Mouse (Mus musculus) heart, adult 8-10 months (tissue): ENCODE measurements around the gene Nup210. TPM values are rescaled to one million over a fixed set of nuclear protein-coding genes. Genes with fewer than 3 reads are reported as not detected.
A peak's percentile ranks its signal among the peaks of the same experiment; 100 is the strongest.
"Not testable (repeated sequence)": the region's sequence is repeated elsewhere in the genome, so short reads cannot be mapped to it uniquely, and the experiment has no call there.

Experiments
- DNase-seq: peaks from one replicate; pipeline ENCODE4 v3.0.0; 2022; ENCODE audit warnings: low spot score
- total RNA-seq, 4 experiments: library from RNA; stranded (reverse); gene quantifications; 2 replicates each; pipeline ENCODE4 v1.2.4; 2022

The Nup210 gene
- total RNA-seq, 4 experiments from 2014 or later, result 2.9 to 5.5 (median 3.2) TPM

GRCm38 (mm10) chr6:91139846-91140245, 23.2 kb upstream of the Nup210 start:
- peak; percentile 62 for DNase-seq

DNA sequence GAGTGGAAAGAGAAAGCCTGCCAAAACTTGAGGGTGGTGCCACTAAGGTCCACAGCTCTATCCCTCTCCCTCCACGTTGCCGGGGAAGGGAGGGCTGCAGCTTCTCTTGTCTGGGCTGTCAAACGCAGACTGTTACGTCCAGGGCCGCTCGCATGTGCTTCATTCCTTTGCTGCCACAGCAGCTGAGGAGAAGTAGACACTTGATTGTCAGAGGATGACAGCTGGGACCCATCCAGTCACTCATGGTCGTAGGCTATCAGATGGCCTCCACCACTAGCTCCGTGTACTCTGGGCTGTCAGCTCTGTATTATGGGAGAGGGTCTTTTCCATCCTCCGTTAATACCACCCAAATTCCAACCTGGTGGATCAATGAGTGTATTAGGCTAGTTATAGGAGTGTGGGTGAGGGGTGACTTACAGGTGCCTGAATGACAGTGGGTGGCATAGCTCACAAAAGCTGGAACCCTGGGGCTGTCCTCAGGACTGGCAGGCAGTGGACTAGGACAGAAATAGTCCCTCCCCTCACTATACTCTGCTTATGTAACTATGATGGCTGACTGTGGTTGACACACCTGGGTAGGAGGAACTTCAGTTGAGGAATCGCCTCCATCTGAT, 20.8 kb upstream of the Nup210 start:
- DNase-seq, result no peak

- no peak for DNase-seq
Observed at GRCm38 (mm10) chr6:91130856-91131255, 14.2 kb upstream of the Nup210 start.

DNA sequence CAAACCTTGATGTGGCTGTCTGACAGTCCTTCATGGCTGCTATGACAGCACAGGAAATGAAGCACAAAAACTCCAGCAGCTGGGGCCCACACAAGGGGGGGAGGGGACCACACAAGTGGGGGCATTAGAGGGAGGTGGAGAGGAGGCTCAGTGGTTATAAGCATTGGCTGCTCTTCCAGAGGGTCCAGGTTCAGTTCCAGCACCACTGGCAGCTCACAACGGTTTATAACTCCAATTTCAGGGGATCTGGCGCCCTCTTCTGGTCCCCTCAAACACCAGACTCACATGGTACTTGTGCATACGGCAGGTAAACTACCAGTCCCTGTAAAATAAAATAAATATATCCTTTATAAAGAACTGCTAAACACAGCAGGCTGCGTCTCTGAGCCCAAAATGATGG, 12.4 kb upstream of the Nup210 start:
- no peak for DNase-seq

- DNase-seq, result no peak
Observed at GRCm38 (mm10) chr6:91125228-91125585, 8.6 kb upstream of the Nup210 start.

GRCm38 (mm10) chr6:91124286-91125227, 7.9 kb upstream of the Nup210 start:
- DNase-seq, result no peak

DNA sequence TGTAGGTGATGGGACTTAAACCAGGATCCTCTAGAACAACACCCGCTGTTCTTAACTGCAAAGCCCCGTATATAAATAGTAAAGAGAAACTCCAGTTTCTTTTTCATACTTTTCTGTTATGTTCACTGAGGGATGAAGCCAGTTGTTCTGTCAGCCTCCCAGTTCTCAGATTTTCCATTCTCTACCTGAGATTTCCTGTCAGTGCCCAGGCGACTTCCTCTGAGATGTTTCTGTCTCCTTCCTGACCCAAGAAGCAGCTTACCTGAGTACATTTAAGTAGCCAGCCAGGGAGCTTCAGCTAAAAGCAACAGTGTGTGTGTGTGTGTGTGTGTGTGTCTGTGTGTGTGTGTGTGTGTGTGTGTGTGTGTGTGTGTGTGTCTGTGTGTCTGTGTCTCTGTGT, 6.8 kb upstream of the Nup210 start:
- DNase-seq, result no peak

DNA sequence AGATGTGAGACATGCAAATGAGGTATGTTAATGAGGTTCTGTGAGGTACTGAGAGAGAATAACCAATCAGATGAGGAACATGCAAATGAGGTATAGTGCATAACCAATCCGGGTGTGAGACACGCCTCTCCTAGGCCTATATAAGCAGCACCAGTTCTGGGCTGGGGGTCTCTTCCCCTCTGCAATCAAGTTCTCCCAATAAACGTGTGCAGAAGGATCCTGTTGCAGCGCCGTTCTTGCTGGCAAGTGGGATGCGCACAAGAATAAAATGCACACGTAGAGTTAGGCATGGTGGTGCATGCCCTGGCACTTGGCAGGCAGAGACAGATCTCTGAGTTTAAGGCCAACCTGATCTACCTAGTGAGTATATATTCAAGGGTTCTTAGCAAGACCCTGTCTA, 4.5 kb upstream of the Nup210 start:
- not testable (repeated sequence) for DNase-seq

DNA sequence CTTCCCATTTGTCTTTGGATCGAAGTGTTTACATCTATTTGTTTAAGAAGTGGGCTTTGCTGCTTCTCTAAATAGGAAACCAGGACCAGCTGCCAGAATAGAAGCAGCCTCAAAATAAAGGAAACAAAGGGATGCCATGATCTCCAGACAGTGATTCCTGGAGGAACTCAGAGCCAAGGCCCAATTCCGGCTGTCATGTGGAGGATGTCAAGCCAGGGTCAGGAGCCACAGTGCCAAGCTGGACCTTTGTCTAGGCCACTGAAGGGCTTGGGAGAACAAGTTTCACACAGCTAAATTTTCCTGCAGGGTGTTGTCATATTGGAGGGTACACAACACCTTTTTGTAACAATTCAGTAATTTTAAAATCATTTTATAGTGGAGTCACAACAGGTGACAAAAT, 3.6 kb upstream of the Nup210 start:
- DNase-seq, result no peak

DNA sequence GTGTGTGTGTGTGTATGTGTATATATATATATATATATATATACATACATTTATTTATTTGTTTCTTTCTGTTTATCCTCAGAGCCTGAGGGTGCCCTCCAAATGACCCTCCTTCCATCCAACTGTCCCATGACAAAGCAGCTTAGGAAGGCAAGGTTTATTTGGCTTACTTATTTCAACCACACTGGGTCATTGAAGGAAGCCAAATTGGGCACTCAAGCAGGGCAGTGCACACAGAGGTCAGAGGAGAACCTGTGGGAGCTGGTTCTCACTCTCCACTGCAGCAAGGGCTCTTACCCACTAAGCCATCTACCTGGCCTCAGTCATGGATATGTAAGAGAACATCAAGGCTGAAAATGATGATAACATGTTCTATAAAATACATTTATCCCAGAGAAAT, 1.9 kb upstream of the Nup210 start:
- DNase-seq, result no peak

- no peak for DNase-seq
Observed at GRCm38 (mm10) chr6:91117149-91117548, 520 bp upstream of the Nup210 start.

DNA sequence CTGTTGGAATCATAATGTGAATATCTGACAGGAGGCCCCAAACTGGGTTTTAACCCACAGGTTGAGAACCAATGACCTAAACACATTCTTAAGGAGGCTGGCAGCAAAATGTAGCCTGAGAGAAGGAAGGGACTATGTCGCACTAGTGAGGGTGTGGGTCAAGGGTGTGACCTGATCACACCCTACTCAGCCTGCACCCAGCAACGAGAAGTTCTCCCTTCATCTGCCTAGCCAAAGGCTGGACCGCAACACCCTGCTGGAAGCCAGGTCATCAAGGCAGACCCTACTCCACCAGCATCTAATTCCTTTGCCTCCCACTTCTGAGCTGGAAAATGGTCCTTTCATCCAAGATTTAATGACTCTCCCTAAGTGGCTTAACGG, 776 bp downstream of the Nup210 start:
- DNase-seq, result no peak

DNA sequence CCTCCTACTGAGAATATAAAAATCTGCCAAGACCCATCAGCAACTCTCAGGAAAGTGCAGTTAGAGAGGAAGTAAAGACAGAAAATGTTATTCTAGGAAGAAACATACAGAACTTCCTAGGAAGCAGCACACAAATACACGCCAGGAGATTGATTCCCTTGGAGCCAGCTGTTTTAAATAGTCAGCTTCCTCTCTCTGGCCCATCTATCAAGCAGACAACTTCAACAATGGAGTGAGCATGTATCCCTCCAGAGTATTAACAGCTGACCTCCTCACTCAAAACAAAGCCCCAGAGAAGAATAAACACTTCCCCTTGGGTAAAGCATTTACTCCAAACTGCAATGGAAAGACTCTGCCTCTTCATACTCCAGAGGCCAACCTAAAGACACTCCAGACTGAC, 1.5 kb downstream of the Nup210 start:
- DNase-seq, result no peak

- DNase-seq, result no peak
Observed at GRCm38 (mm10) chr6:91114716-91115115, 1.9 kb downstream of the Nup210 start.

GRCm38 (mm10) chr6:91111954-91112252, 4.7 kb downstream of the Nup210 start:
- no peak for DNase-seq

- DNase-seq, result no peak
Observed at GRCm38 (mm10) chr6:91111141-91111953, 5.3 kb downstream of the Nup210 start.

DNA sequence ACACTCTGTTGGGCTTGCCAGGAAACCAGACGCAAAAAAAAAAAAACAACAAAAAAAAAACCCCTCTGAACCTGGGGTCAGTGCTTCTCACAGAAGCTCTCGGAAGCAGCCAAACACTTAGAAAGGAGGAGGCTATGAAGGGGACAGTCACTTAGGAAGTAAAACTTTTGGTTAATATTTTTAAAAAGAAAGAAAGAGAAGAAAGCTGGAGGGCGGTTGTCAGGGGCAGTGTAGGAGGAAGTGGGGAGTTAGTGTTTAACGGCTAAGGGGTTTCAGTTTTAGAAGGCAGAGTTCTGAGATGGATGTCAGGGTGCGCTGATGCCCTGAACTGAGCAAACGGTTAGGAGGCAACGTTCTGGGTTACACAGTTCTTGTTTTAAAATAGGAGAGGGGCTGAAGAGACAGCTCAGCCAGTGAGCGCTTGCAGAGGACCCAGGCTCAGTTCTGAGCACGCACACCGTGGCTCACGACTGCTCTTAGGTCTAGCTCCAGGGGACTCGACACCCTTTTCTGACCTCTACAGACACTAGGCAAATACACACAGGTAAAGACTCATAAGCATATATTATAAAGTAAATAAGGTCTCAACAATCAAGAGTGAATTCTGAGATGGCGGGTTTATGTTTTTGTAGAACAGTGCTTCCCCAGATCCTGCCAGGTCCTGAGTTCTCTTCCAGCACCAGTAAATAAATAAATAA, 6.2 kb downstream of the Nup210 start:
- no peak for DNase-seq

DNA sequence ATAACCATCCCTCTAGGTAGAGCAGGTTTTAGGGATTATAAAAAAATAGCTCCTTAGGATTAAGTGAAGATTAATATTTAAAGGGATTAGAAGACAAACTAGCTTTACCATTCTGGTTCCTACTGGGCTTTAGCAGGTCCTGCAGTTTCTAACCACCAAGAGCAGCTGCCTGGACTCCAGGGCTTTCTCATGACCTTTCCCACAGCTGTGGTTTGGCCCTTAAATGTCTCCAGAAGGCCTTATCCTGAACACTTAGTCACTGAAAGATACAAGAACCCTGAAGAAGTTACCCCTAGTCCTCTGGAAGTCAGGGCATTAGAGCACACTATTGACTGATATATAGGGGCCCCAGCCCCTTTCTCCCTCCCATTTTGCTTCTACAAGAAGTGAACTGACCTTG, 7.1 kb downstream of the Nup210 start:
- DNase-seq, result peak; percentile 21

DNA sequence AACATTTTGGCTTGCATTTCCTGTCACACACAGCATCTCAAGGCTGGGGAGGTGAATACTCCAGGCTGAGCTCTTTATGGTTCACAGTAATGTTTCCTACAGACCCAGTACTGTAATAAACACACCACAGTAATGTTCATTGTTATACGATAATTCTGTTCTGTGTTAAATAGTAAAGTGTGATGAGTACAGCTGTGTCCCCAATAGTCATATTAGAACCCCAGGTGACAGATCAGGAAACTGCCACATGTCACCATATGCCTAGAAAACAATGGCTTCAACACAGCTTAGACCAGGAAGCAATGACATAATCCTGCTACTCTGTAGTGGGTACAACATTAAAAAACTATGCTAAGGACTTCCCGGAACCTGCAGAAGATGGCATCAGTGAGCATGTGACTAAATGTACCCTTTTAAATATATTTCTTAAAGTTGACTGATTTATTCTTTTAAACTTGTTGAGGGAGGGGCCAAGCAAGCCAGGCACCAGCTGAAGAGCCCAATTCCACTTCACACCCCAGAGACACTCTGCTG, 7.6 kb downstream of the Nup210 start:
- no peak for DNase-seq

GRCm38 (mm10) chr6:91108301-91108916, 8.2 kb downstream of the Nup210 start:
- no peak for DNase-seq

GRCm38 (mm10) chr6:91105400-91106129, 11.1 kb downstream of the Nup210 start:
- DNase-seq, result no peak
